Mouse (Mus musculus) thymus, adult 2 months (tissue): ENCODE data around the gene Akr1c21. TPM values are rescaled to one million over a fixed set of nuclear protein-coding genes. Genes with fewer than 3 reads are reported as not detected.

Experiments used
- DNase-seq: peaks from one replicate; pipeline ENCODE4 v3.0.0; 2021
- H3K27ac ChIP-seq: fragments of 200-500 bp; 2 replicates; pipeline ENCODE4 v1.5.1; 2012; ENCODE audit warnings: low read length, control low read depth; ENCODE audit not compliant: control insufficient read depth, insufficient read depth
- H3K27me3 ChIP-seq: fragments of 200-500 bp; 2 replicates; pipeline ENCODE4 v1.6.1; 2012; ENCODE audit warnings: mild to moderate bottlenecking, low read length, moderate library complexity, mixed read lengths; ENCODE audit not compliant: control insufficient read depth, insufficient read depth
- H3K36me3 ChIP-seq: fragments of 200-500 bp; 2 replicates; pipeline ENCODE4 v1.6.1; 2012; ENCODE audit warnings: mild to moderate bottlenecking, low read length, moderate library complexity; ENCODE audit not compliant: control insufficient read depth, insufficient read depth
- H3K4me1 ChIP-seq: fragments of 200-500 bp; replicated peaks from 2 replicates; pipeline ENCODE4 v1.6.1; 2012; ENCODE audit warnings: low read length; ENCODE audit not compliant: control insufficient read depth, insufficient read depth
- H3K4me3 ChIP-seq: fragments of 200-500 bp; 2 replicates; pipeline ENCODE4 v1.5.1; 2012; ENCODE audit warnings: mild to moderate bottlenecking, low read length, control low read depth, moderate library complexity; ENCODE audit not compliant: control insufficient read depth, insufficient read depth
- CTCF ChIP-seq: fragments of 200-500 bp; IDR thresholded peaks from 2 replicates; pipeline ENCODE4 v1.5.1; 2012; ENCODE audit warnings: mild to moderate bottlenecking, control low read depth, low read length, moderate library complexity, borderline replicate concordance; ENCODE audit not compliant: control insufficient read depth, poor library complexity, insufficient read depth; ENCODE audit errors: extremely low read depth
- POLR2A ChIP-seq: fragments of 200-500 bp; IDR thresholded peaks from 2 replicates; pipeline ENCODE4 v1.6.1; 2012; ENCODE audit warnings: mild to moderate bottlenecking, low read length, control low read depth, moderate library complexity; ENCODE audit not compliant: control insufficient read depth, poor library complexity, insufficient read depth; ENCODE audit errors: extremely low read depth
- WGBS: fragments of 180-500 bp; shearing (Covaris S2); methylation state at CpG from one replicate; pipeline ENCODE4 v1.1.7; 2018; 5-methylcytosine and 5-hydroxymethylcytosine counted together
- polyA plus RNA-seq: library from polyadenylated mRNA; depleted of rRNA; stranded (reverse); fragments of >200 nt; gene quantifications from 2 replicates; pipeline ENCODE4 v1.2.3, GENCODE M21; 2012; rRNA removed

Gene Akr1c21
- polyA plus RNA-seq, 1 experiment, result 0.13 TPM

GRCm38 (mm10) chr13:4608961-4609409 lies 35.1 kb downstream of the Akr1c21 start, which contains the start of gene Akr1e1:
Gene Akr1e1 (minus strand): TSS chr13:4609174.
- H3K36me3 ChIP-seq, result no peaks in the 10 kb centered on the region
- no peak within 1 kb of the TSS for H3K27ac ChIP-seq
- WGBS, result 9% methylated on average over 10 of the region's 10 CpGs
- peak; percentile 59 for DNase-seq
- H3K4me3 ChIP-seq, result peak within 1 kb of the TSS; percentile 50
- no peaks in the 10 kb centered on the region for H3K27me3 ChIP-seq
- TF ChIP-seq CTCF (no peak), POLR2A (no peak)
- H3K4me1 ChIP-seq, result no peaks in the 10 kb centered on the region

- Histone ChIP-seq H3K27ac (no peak overlapping the region), H3K27me3 (no peaks in the 10 kb centered on the region), H3K4me3 (no peak overlapping the region), H3K36me3 (no peaks in the 10 kb centered on the region), H3K4me1 (no peaks in the 10 kb centered on the region)
- no peak for TF ChIP-seq CTCF
- TF ChIP-seq POLR2A, result no peak
- no peak for DNase-seq
Measured at GRCm38 (mm10) chr13:4610902-4611301, 37.0 kb downstream of the Akr1c21 start.

Other genes starting within 250 kb of the Akr1c21 start
- gene Akr1c6, start 139.8 kb upstream of the Akr1c21 start, polyA plus RNA-seq, result 0.43 TPM in 1 of 2 replicates, not detected in the other
- gene Akr1c20, start 50.7 kb upstream of the Akr1c21 start, polyA plus RNA-seq, result not detected in 2 replicates
- gene Akr1e1, start 35.1 kb downstream of the Akr1c21 start, polyA plus RNA-seq, result 0.62 and 1.0 TPM in 2 replicates